Mouse (Mus musculus) B cell, adult 2 months (primary cell): ENCODE data around the gene 9030612E09Rik.

Source experiments
- DNase-seq, 2 experiments: peaks; one replicate each; pipeline ENCODE4 v3.0.0; 2022

The 9030612E09Rik gene

GRCm38 (mm10) chr10:43174326-43175155 is at the start of gene 9030612E09Rik, which contains the start of gene Sobp:
Gene 9030612E09Rik (plus strand): TSS chr10:43174704.
Gene Sobp (minus strand): TSS chr10:43174530.
- DNase-seq, result peak; percentile 4 to 17

- DNase-seq, result no peak
Measured at GRCm38 (mm10) chr10:43128750-43129149, 45.8 kb upstream of the 9030612E09Rik start.

- no peak for DNase-seq
Measured at GRCm38 (mm10) chr10:43134027-43134426, 40.5 kb upstream of the 9030612E09Rik start.

- no peak for DNase-seq
Measured at GRCm38 (mm10) chr10:43143173-43143572, 31.3 kb upstream of the 9030612E09Rik start.

GRCm38 (mm10) chr10:43148456-43148855 is 26.0 kb upstream of the 9030612E09Rik start:
- DNase-seq, result no peak

GRCm38 (mm10) chr10:43152643-43153042 is 21.9 kb upstream of the 9030612E09Rik start:
- DNase-seq, result no peak

- DNase-seq, result no peak
Measured at GRCm38 (mm10) chr10:43155046-43155560, 19.4 kb upstream of the 9030612E09Rik start.

- no peak for DNase-seq
Measured at GRCm38 (mm10) chr10:43158917-43159316, 15.6 kb upstream of the 9030612E09Rik start.

GRCm38 (mm10) chr10:43159333-43159732 is 15.2 kb upstream of the 9030612E09Rik start:
- no peak for DNase-seq

GRCm38 (mm10) chr10:43162318-43162717 is 12.2 kb upstream of the 9030612E09Rik start:
- DNase-seq, result no peak

- DNase-seq, result no peak
Measured at GRCm38 (mm10) chr10:43164406-43164805, 10.1 kb upstream of the 9030612E09Rik start.

- DNase-seq, result no peak
Measured at GRCm38 (mm10) chr10:43166146-43166545, 8.4 kb upstream of the 9030612E09Rik start.

GRCm38 (mm10) chr10:43166817-43167216 is 7.7 kb upstream of the 9030612E09Rik start:
- DNase-seq, result no peak

GRCm38 (mm10) chr10:43168847-43169246 is 5.7 kb upstream of the 9030612E09Rik start:
- DNase-seq, result no peak

- DNase-seq, result no peak
Measured at GRCm38 (mm10) chr10:43171106-43171505, 3.4 kb upstream of the 9030612E09Rik start.

- DNase-seq, result no peak
Measured at GRCm38 (mm10) chr10:43172066-43172465, 2.4 kb upstream of the 9030612E09Rik start.

- no peak for DNase-seq
Measured at GRCm38 (mm10) chr10:43172554-43172953, 1.9 kb upstream of the 9030612E09Rik start.

GRCm38 (mm10) chr10:43173141-43173827 is 1.2 kb upstream of the 9030612E09Rik start:
- peak; percentile 6 to 16 for DNase-seq

GRCm38 (mm10) chr10:43173828-43174325 is 627 bp upstream of the 9030612E09Rik start:
- peak; percentile 12 to 21 for DNase-seq

- peak in 1 of 2 experiments; percentile 10 for DNase-seq
Measured at GRCm38 (mm10) chr10:43175156-43175601, 675 bp downstream of the 9030612E09Rik start.

- no peak for DNase-seq
Measured at GRCm38 (mm10) chr10:43180313-43180912, 5.9 kb downstream of the 9030612E09Rik start.

GRCm38 (mm10) chr10:43200206-43200605 is 25.7 kb downstream of the 9030612E09Rik start:
- DNase-seq, result peak in 1 of 2 experiments; percentile 9

GRCm38 (mm10) chr10:43203865-43204264 is 29.4 kb downstream of the 9030612E09Rik start:
- no peak for DNase-seq
